Mouse (Mus musculus): ENCODE results near the gene Hdac7.

Hdac7 gene

DNA sequence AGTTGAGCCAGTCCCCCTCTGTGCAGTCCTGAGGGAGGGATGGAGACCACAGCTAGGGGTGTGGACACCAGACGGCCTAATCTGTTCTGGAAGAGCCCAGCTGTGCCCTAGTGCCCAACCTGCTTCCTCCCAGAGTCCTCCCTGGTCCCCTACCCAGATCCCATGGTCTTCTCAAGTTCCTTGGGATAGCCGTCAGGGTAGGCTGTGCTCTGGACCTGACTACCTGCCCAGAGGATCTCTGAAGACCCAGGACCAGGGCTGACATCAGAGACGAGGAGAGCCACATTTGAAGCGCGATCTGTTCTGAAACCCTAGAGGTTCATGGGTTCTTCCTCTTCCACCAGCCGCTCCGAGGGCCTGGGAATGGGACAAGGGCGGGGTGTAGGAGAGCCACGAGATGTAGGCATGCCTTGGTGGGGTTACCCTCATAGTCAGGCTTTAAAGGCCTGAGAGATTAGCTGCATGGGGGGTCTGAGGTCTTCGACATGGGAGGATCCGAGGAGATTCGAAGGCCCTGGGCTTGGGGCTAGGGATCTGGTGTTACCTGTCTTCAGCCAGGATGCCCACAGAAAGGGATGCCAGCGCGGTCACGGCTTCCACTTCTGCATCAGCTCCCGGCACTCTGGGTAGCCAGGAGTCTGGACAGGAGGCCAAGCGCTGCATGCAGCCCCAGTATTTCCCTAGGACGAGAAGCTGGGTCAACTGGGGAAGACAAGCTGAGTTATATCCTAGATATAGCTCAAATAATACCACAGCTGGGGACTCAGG is 50.7 kb downstream of the Hdac7 start:
- in situ Hi-C loops (cut with MboI, MseI) = loop anchor here (5.0 kb wide), 2 partner anchors 44 to 76 kb away; no protein-coding TSS in a partner anchor

DNA sequence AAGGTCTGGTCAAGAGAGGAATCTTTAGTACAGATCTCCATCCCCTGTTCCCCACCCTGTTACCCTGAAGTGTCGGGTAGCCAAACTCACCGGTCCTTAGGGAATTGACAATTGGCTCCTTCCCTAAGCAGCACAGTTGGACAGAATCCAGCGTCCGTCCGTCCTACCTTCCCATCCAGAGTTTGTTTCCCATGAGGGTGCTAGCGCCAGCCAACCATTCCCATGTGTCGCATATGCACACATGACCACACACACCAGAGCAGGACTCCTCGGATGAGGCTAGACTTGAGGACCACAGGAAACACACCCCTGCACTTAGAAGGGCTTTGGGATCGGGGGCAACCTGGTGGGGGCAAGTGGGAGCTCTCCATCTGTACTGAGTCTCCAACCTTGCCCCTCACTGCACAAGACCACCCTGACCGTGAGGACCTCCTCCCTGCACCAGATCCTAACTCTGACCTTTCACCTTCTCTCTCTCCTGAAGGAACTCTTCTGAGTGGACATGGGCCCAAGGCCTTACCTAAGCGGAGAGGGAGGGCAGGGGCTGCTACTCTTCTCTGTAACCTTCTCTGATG is 53.1 kb downstream of the Hdac7 start:
- in situ Hi-C loops (cut with MboI, MseI) = loop anchor here (5.0 kb wide), 2 partner anchors 46 to 74 kb away; no protein-coding TSS in a partner anchor

DNA sequence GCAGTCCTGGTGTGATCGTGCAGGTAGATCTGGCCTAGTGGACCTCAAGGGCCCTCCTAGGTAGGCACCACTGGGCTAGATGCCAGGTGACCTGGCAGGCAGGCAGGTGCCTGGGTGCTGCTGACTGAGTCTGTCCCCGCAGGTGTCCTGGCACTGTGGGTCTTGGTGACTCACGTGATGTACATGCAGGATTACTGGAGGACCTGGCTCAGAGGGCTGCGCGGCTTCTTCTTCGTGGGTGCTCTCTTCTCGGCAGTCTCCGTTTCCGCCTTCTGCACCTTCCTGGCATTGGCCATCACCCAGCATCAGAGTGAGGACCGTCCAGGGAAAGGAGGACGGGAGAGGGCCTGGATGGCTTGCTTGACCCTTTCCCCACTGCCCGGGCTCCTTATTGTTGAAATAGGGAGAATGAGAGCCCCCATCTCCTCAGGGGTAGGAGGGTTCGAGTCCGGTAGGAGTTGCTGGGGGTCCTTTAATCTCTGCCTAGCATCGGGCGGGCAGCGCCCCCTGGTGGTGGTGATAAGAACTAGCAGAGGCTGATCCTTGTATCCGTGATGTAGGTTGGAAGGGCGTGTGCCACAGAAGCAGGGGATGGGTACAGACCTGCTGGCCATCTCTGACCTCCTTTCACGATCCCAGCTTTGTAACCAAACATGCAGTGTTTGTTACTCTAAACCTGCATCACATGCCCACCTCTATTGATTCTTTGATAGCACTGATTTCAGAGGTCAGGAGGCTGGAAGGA is 54.4 kb downstream of the Hdac7 start:
- in situ Hi-C loops (cut with MboI, MseI) = loop anchor here (5.0 kb wide), 2 partner anchors 47 to 73 kb away; no protein-coding TSS in a partner anchor

DNA sequence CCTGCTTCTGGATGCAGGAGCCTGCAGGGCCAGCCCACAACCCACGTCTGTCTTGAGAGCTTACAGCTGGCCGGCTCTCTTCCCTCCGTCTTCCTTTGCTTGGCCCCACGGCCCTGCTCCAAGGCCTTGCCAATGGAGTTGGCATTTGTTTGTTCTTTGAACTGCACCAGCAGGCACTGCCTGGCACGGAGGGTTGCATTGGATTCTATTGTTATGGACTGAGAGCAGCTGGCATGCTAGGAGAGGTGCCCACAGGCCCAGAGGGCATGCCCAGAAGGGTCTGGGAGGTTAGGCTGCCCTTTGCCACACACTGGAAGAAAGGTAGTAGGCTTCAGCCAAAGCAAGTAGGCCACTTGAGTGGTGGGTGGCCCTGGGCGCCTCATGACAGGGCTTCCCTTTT is 55.5 kb downstream of the Hdac7 start:
- in situ Hi-C loops (cut with MboI, MseI) = no loop called here

DNA sequence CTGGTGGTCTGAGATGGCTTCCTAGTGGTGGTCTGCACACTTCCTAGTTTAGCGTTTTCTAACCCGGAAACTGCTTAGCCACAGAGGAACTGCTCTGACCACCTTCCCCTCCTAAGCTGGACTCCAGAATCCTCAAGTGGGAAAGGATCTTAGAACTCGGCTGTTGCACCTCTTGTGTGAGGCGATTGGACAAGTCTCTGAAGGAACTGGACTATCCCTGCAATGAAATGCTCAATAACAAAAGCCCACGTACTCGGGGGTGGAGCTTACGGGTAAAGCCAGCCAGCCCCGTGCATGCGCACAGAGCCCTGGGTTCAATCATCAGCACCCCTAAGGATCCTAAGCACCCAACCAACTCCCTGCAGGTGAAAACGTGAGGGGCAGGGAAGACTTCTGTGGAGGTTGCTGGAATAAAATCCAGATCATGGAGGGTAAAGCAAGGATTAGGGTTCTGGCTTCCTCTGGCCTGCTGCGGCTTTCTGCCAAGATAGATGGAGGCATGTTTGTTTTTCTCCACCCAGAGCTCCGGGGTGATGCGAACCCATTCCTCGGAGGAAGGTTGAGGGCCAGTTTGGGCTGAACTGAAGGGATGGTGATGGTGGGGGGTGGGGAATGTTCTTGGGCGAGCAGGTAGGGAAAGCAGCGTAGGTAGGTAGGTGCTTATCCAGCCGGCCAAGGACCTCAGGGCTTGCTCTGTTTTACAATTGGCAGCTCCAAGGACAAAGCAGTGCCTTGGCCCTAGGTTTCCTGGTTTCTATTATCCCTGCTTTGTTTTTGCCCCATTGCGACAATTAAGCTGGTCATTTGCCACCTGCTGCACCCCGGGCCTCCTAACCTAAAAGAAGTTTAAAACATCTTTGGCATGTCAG is 56.3 kb downstream of the Hdac7 start:
- in situ Hi-C loops (cut with MboI, MseI) = no loop called here

DNA sequence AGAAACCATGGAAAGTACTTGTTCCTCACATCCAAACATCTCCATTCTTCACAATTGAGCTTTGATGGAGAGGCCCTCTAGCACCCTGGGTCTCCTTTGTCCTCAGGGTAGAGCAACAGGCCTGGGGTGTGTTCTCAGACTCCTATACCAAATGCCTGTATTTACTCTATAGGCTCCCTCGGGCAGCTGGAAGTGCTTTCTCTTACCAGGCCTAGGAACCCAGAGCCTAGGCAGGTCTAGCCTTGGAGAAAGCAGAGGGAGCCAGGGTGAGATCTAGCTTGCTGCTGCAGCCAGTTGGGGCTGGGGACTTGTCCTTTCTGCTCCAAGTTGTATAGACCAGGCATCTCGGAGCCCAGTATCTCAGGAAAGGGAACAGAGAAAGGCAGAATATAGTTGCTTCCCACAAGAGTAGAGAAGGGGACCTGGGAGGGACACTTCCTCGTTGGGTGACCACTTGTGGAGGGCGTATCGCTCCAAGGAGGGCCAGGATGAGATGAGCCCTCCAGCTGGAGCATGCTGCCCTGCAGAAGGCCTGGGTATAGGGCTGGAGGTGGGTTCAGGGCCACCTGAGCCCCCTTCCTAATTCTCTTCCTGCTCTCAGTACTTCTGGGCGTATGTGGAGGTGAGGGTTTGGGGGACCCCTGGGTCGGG is 57.0 kb downstream of the Hdac7 start:
- in situ Hi-C loops (cut with MboI, MseI) = no loop called here

DNA sequence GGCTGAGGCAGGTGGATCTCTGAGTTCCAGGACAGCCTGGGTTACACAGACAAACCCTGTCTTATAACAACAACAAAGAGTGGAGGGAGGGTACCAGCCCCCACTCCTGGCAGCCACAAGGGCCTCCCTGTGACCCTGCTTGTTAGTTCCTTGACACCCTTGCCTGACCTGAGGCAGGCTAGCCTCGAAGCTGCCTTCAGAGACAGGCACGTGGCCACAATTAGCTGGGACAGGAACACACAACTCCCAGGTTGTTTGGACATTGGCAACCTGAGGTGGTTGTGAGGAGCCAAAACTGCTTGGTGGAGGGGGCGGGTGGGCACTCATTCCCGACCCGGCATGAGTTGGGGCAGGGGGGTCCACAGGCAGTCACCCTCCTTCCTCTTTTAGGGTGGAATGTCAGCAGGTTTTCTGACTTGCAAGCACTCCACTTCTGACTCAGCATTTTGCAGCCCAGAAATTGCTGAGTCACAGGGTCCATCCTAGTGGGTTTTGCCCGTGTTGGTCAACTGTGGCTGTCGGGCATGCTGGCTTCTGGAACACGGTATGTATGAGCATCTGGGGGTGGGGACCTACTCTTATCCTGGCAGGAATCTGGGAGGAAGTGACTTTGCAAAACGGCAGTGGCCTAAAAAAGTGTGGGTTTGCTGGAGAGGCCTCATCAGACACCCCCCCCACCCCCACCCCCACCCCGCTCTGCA is 57.7 kb downstream of the Hdac7 start:
- in situ Hi-C loops (cut with MboI, MseI) = no loop called here

DNA sequence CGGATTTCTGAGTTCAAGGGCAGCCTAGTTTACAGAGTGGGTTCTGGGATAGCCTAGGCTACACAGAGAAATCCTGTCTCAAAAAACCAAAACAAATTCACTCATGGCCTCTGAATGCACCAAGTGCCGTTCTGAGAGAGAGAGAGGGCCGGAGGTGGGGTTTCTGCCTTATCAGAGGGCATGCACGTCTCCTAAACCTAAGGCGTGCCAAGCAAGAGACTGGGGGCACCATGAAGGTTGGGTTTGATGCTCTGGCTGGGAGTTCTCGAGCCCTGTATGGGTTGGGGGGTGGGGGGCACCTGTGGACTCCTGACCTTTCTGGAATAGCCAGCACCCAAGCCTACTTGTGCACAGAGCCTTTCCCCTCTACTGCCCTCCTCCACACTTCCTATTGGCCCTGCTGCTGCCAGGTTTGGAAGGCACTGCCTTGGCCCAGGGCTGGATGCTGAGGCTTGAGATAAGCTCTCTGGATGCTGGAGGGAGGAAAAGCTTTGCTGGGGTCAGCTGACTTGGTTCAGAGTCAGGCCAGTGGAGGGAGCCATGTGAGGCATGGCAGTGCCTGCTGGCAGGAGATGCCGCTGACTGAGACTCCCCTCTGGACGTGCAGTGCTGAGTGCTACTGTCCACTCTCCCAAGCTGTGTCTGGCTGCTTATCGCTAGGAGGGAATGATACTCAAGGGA is 58.4 kb downstream of the Hdac7 start:
- in situ Hi-C loops (cut with MboI, MseI) = no loop called here

DNA sequence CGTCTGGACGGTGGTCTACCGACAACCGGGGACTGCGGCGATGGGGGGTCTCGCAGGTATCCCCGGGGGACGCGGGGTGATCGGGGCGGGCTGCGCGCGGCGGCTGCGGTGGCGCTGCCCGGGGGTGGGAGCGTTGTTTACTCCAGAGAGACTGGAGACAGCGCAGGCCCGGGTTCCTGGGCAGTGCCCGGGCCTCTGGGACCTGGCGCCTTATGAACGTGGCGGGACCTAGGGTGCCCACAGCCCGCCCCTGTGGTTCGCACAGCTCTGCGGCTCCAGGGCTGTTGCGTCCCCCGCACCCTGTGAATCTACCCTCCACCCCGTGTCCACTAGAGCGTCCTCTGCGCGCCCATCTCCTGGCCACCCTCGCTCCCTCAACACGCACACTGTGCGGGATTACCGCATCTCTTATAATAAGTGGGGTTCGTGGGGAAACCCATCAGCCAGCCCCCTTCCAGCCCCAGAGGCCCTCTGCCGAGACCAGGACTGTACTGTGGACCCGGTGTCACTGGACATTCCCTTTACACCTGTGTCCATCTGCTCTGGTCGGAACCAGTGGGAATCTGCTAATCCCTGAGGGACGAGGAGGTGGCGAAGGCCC is 59.6 kb downstream of the Hdac7 start:
- in situ Hi-C loops (cut with MboI, MseI) = no loop called here

DNA sequence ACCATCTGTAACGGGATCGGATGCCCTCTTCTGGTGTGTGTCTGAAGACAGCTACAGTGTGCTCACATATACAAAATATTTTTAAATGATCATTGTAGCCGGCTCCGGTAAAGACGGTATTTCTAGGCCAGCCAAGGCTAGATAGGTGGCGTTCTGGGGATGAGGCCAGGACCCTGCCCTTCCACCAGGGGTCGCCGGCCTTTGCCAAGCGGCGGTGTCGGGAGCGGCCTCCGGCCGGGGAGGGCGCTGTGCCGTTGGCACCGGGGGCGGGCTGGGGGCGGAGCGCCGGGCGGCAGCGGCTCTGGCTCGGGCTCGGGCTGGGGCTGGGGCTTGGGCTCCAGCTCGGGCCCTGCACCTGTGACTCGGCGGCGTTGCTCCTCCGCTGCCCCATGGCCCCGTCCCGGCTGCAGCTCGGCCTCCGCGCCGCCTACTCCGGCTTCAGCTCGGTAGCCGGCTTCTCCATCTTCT is 60.2 kb downstream of the Hdac7 start:
- in situ Hi-C loops (cut with MboI, MseI) = no loop called here

DNA sequence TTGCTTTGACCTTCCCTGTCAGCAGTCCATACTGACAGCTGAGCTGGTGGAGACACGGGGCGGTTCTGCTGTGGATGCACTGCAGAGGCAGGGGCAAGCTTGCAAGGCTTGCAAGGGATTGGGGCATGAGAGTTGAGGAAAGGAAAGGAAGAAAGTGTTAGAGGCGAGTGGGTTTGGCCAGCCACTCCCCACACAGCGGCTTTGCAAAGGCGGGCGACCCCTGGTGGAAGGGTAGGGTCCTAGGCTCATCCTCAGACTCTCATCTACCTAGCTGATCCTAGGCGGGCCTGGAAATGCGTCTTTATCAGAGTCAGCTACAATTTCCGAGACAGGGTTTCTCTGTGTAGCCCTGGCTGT is 61.6 kb downstream of the Hdac7 start:
- in situ Hi-C loops (cut with MboI, MseI) = no loop called here

DNA sequence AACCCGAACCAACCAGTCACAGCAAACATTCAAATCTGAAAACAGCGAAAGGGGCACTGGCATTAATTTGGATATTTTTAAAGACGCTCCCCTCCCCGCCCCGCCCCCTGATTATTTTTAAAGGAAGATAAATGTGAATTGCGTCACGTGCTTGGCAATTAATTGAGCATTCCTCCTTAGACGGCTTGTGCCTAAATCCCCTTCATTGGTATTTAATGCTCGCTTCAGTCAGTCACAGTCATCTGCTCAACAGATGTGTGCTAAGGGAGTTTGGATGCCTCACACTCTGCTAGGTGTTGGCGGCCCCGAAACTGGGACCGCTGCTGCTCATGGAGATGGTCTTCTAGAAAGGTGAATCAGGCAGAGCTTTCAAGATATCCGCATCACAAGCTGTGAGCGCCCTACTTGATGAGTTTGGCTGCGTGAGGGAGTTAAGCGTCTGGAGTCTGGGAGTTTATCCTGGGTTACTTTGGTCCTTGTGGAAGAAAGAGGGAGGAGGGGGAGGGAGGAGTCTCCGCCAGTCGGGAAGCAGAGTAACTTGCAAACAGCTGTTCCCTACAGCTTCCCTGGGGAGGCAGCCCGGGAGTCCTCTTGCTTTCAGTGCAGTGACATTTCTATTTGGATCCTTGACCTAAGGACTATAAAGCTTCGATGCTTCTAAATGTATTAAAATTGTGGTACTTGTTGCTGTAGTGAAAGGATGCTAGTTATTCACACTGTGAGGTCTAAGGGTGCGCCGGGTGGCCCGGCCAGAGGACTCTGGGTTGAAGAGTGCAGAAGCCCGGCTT is 62.1 kb downstream of the Hdac7 start:
- in situ Hi-C loops (cut with MboI, MseI) = no loop called here

DNA sequence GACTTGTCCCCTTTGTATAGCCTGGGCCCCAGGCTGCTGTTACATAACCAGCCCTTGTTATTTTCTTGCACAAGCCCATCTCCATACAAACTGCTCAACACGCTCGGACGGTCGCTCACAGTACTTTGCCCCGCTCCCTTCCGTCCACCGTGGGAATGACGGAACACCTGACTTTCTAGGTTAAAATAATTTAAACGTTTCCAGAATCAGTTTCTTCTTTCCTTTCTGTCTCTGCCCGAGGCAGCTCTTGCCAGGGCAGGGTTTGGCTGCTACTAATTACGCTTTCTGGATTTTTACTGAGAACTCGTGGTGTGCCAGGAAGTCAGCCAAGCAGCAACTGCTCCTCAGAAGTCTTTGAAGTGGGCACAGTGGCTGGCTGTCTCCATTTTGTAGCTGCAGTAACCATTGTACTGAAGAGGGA is 63.7 kb downstream of the Hdac7 start:
- in situ Hi-C loops (cut with MboI, MseI) = no loop called here

DNA sequence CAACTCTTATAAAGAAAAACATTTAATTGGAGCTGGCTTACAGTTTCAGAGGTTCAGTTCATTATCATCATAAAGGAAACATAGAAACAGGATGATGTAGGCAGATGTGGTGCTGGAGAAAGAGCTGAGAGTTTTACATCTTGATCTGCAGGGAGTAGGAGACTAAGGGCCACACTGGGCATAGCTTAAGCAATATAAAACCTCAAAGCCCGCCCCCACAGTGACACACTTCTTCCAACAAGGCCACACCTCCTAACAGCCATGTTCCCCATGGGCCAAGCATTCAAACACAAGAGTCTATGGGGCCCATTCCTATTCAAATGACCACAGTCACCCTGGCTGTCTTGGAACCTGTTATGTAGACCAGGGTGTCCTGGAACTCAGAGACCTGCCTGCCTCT is 64.7 kb downstream of the Hdac7 start:
- in situ Hi-C loops (cut with MboI, MseI) = no loop called here

DNA sequence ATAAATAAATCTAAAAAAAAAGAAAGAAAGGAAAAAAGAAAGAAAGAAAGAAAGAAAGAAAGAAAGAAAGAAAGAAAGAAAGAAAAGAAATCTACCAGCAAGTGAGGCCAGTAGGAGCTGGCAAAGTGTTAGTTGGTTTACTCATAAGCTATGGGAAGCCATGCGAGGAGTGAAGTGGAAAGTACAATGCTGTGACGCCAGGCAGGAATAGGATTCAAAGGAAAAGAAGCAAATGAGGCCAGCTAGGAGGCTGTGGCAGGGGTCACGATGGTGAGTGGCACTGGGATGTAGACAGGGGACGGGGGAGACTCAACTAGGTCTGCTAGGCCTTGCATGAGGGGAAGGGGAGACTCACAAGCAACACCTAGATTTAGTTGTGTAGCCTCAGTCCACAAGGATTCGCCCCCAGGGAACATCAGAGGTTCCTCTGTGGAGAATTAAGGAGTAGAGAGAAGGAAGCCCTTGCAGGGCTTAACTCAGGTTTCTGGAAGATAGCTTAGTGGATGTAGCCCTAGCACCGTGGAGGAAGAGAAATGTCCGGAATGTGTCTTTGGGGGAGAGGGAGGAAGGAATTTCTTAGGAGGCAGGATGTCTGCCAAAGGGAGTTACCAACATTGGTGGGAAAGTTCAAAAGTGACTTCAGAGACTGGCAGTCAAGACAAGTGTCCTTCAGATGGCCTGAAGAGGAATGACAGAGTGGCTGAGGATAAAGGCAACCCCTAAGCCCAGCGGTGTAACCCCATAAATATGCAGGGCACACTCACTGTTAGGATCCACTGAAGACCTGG is 65.8 kb downstream of the Hdac7 start, which contains the start of gene Slc48a1:
TSS of gene Slc48a1 (plus strand) at position 210 of the 788 bp plus-strand sequence.
- in situ Hi-C loops (cut with MboI, MseI) = no loop called here

DNA sequence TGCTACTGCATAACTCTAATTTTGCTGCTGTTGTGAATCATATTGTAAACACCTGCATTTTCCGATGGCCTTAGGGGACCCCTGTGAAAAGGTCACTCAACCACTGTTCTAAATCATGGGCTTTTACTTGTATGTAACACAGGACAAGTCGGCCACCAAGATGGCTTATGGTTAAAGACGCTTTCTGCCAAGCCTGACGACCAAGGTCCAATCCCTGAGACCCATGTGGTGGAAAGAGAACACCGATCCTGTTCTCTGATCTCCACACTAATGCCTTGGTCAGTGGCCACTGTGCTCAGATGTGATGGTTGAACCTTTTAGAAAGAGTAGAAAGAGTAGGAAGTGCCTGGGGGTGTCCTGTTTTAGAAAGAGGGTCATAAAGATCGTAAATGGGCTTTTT is 67.4 kb downstream of the Hdac7 start:
- in situ Hi-C loops (cut with MboI, MseI) = no loop called here

DNA sequence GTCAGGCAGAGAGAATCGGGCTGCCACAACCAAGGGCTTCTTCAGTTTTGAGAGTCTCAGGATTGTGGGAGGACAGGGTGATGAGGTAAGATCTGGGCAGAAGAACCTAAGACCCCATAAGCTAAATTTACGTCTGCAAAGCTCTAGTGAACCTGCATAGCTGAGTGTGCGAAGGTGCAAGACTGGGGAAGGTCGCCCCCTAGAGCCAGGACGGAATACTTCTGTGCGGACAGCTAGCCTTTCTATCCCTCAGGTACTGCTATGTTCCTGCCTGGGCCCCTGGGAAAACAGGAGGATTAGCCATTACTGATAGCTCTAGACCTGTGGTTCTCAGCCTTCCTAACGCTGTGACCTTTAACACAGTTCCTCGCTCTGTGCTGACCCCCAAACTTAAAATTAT is 67.8 kb downstream of the Hdac7 start:
- in situ Hi-C loops (cut with MboI, MseI) = no loop called here

DNA sequence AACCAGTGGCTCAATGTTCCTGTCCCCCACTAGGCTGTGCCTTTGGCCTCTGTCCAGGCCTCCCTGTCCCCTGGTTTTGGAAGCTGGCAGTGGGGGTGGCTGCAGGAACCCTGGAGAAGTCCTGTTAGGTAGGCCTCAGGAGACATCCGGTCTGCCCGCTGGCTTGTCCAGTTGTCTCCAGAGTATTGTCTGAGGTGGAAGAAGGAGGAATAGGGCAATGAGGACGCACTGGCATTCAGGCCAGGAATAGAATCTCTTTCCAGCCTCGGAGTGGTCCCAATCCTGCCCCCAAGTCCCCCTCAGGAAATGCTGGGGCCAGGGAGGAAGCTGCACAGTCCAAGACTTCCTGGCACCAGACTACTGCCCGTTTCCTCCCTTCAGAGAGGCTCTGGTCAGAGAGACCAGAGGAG is 70.3 kb downstream of the Hdac7 start:
- in situ Hi-C loops (cut with MboI, MseI) = no loop called here

Measured in regulatory T cell (primary cell).